Mouse (Mus musculus) adipose tissue, adult 10 weeks (tissue): ENCODE measurements around the gene Vmn1r6. TPM values are rescaled to one million over a fixed set of nuclear protein-coding genes. Genes with fewer than 3 reads are reported as not detected.

Source experiments
- polyA plus RNA-seq: library from polyadenylated mRNA; stranded (reverse); fragments of 350-450 nt; fragmentation: Illumina TruSeq; extraction: RNeasy Lipid Tissue Mini Kit (QIAGEN cat#74804); gene quantifications from one replicate; pipeline ENCODE4 v1.2.3, GENCODE M21; 2014; ENCODE audit warnings: low read depth, low replicate concordance

Vmn1r6 gene
- polyA plus RNA-seq, result not detected

GRCm38 (mm10) chr6:56996943-56997342, at the start of gene Vmn1r6:
TSS of gene Vmn1r6 (plus strand) at chr6:56997243.

GRCm38 (mm10) chr6:56969973-56970372, 27.1 kb upstream of the Vmn1r6 start, which contains the start of gene Vmn1r5:
TSS of gene Vmn1r5 (plus strand) at chr6:56970273.

DNA sequence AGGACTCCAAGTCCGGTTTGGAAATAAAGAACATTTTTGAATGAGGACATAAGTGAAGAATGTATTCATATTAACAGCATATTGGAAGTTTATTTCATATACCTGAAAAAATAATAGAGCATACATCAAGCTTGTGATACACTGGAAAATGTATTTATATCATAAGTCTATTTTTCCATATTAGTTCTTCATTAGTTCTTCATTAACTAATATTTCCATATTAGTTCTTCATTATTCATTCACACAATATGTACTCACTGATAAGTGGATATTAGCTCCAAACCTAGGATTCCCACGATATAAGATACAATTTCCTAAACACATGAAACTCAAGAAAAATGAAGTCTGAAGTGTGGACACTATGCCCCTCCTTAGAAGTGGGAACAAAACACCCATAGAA, 28.2 kb downstream of the Vmn1r6 start, which contains the start of gene Vmn1r7:
Gene Vmn1r7, minus strand, starts transcription at position 101 of the 400 bp plus-strand sequence.

GRCm38 (mm10) chr6:57031984-57032383, 34.9 kb downstream of the Vmn1r6 start, which contains the start of gene Vmn1r8:
TSS of gene Vmn1r8 (plus strand) at chr6:57032284.

Other genes with a start within 250 kb of the Vmn1r6 start
- 16.2 TPM for gene Kbtbd2, start 199.4 kb upstream of the Vmn1r6 start, polyA plus RNA-seq
- 149 TPM for gene Fkbp9, start 165.2 kb upstream of the Vmn1r6 start, polyA plus RNA-seq
- gene Nt5c3, start 73.3 kb upstream of the Vmn1r6 start, polyA plus RNA-seq, result 20.8 TPM
- 0.46 TPM for gene Vmn1r4, start 73.2 kb upstream of the Vmn1r6 start, polyA plus RNA-seq
- not detected for gene Vmn1r5, start 27.0 kb upstream of the Vmn1r6 start, polyA plus RNA-seq
- gene Vmn1r7, start 28.1 kb downstream of the Vmn1r6 start, polyA plus RNA-seq, result not detected
- not detected for gene Vmn1r8, start 35.0 kb downstream of the Vmn1r6 start, polyA plus RNA-seq
- not detected for gene Vmn1r9, start 69.5 kb downstream of the Vmn1r6 start, polyA plus RNA-seq
- gene Vmn1r10, start 112.2 kb downstream of the Vmn1r6 start, polyA plus RNA-seq, result not detected
- not detected for gene Vmn1r11, start 136.2 kb downstream of the Vmn1r6 start, polyA plus RNA-seq
- gene Vmn1r12, start 159.7 kb downstream of the Vmn1r6 start, polyA plus RNA-seq, result not detected
- gene Vmn1r13, start 206.0 kb downstream of the Vmn1r6 start, polyA plus RNA-seq, result not detected
- gene Vmn1r14, start 234.4 kb downstream of the Vmn1r6 start, polyA plus RNA-seq, result not detected